Mouse (Mus musculus) forebrain, embryonic 15.5 days (tissue): ENCODE measurements at regions not wholly inside any gene's neighbourhood (a gene's known extent, or its start where the extent isn't known, plus 50 kb on each side); places are given as distances from the start of the nearest gene placed in this dataset.

Experiments used
- ATAC-seq: fragments of 200-750 bp; cut with Nextera tagmentation; replicated peaks from 2 replicates; pipeline ENCODE4 v1.8.0; 2017; ENCODE audit warnings: mild to moderate bottlenecking, moderate TSS enrichment, moderate library complexity
- H3K27ac ChIP-seq: fragments of 300-500 bp; sonication (generic); replicated peaks from 2 replicates; pipeline ENCODE4 v1.5.1; 2015; ENCODE audit warnings: mild to moderate bottlenecking, inconsistent platforms
- H3K27me3 ChIP-seq: fragments of 300-500 bp; sonication (generic); 2 replicates; pipeline ENCODE4 v1.6.1; 2015; ENCODE audit warnings: inconsistent platforms
- H3K36me3 ChIP-seq: fragments of 300-500 bp; sonication (generic); 2 replicates; pipeline ENCODE4 v1.6.1; 2015; ENCODE audit warnings: mild to moderate bottlenecking, inconsistent platforms
- H3K4me1 ChIP-seq: fragments of 300-500 bp; sonication (generic); 2 replicates; pipeline ENCODE4 v1.6.1; 2015; ENCODE audit warnings: inconsistent platforms
- H3K4me2 ChIP-seq: fragments of 300-500 bp; sonication (generic); replicated peaks from 2 replicates; pipeline ENCODE4 v1.6.1; 2015; ENCODE audit warnings: mild to moderate bottlenecking, inconsistent platforms
- H3K4me3 ChIP-seq: fragments of 300-500 bp; sonication (generic); 2 replicates; pipeline ENCODE4 v1.5.1; 2015; ENCODE audit warnings: mild to moderate bottlenecking, inconsistent platforms
- H3K9ac ChIP-seq: fragments of 300-500 bp; sonication (generic); replicated peaks from 2 replicates; pipeline ENCODE4 v1.6.1; 2015; ENCODE audit warnings: mild to moderate bottlenecking, inconsistent platforms
- H3K9me3 ChIP-seq: fragments of 300-500 bp; sonication (generic); 2 replicates; pipeline ENCODE4 v1.6.1; 2016; ENCODE audit warnings: inconsistent platforms
- WGBS: fragments of 180-500 bp; shearing (Covaris S2); methylation state at CpG from one replicate; pipeline ENCODE4 v1.1.7; 2015; ENCODE audit warnings: mixed read lengths; 5-methylcytosine and 5-hydroxymethylcytosine counted together

DNA sequence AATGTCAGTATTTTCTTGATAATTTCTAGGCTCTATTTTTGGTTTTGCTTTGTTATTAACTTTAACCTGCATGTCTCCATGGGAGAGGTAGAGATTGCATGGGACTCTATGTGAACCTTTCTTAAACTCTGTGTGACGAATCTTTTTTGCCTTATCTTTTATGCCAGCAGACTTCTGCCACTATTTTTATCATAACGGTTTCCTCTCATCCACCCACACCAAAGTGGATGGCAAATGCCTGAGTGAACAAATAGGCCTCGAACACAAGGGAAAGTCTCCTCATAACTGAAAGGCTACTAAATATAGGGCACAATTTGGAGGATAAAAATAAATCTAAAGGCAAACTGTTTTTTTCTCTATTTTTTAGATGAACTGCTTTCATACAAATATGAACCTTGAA lies 343.3 kb upstream of the Ctso start:
- Histone ChIP-seq H3K27ac (no peak overlapping the region), H3K4me1 (no peaks in the 10 kb centered on the region), H3K4me3 (no peak overlapping the region), H3K9ac (no peak overlapping the region), H3K27me3 (no peaks in the 10 kb centered on the region), H3K9me3 (no peaks in the 10 kb centered on the region), H3K36me3 (no peaks in the 10 kb centered on the region), H3K4me2 (no peak overlapping the region)
- 84% methylated on average over 3 of the region's 3 CpGs for WGBS
- ATAC-seq = no peak

DNA sequence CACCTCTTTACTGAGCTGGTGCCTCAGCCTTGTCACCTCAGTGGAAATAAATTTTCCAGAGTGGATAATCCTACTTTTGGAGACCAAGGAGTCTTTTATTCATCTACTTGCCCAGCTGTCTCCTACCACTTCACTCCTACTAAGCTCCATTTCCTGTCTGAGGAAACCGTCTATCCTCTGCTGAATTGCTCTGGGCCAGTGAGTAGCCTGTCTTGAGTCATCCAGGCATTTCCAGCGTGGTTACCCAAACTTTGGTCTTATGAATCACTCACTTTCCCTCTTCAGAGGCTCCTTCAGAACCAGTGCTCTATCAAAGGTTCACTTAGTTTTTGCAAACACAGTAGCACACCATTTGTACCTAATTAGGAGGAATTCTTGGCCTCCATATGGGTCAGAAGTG lies 303.2 kb upstream of the Ctso start:
- no peak for ATAC-seq
- no peak overlapping the region for H3K4me3 ChIP-seq
- no peak overlapping the region for H3K9ac ChIP-seq

DNA sequence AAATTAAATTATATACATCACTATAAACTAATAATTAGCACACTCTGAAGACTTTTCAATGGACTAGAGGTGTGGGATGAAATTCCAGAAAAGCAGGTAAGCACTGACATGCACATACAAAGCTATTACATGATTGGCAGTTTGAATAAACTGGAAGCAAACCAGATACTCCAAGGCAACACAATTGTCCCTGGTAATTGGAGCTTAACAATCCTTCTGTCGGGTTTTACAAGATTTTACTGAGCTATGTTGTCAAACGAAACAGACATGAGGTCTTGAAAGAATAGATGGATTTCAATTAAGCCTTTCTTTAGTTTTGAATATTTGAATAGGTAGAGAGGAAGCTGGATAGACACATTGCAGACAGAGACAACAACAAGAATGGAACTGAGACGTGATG lies 273.9 kb upstream of the Ctso start:
- ATAC-seq = no peak
- Histone ChIP-seq H3K36me3 (no peaks in the 10 kb centered on the region), H3K4me1 (peaks cover 13% of the 10 kb centered on the region), H3K4me2 (no peak overlapping the region), H3K9me3 (no peaks in the 10 kb centered on the region), H3K27me3 (no peaks in the 10 kb centered on the region), H3K4me3 (no peak overlapping the region), H3K9ac (no peak overlapping the region), H3K27ac (no peak overlapping the region)
- WGBS = 9% methylated on average over 3 of the region's 3 CpGs

More for the DNA sequence above, 303.2 kb upstream of the Ctso start:
- no peaks in the 10 kb centered on the region for H3K9me3 ChIP-seq
- H3K36me3 ChIP-seq = no peaks in the 10 kb centered on the region
- WGBS = 65% methylated on average over 2 of the region's 2 CpGs
- H3K27ac ChIP-seq = no peak overlapping the region
- H3K4me2 ChIP-seq = no peak overlapping the region
- no peaks in the 10 kb centered on the region for H3K4me1 ChIP-seq
- H3K27me3 ChIP-seq = no peaks in the 10 kb centered on the region

GRCm38 (mm10) chr3:81661620-81662019 lies 270.8 kb upstream of the Ctso start:
- no peaks in the 10 kb centered on the region for H3K9me3 ChIP-seq
- H3K4me3 ChIP-seq = no peak overlapping the region
- H3K4me1 ChIP-seq = peaks cover 15% of the 10 kb centered on the region
- H3K9ac ChIP-seq = no peak overlapping the region
- H3K4me2 ChIP-seq = no peak overlapping the region
- peak; percentile 74 for ATAC-seq
- H3K27me3 ChIP-seq = no peaks in the 10 kb centered on the region
- H3K36me3 ChIP-seq = no peaks in the 10 kb centered on the region
- no peak overlapping the region for H3K27ac ChIP-seq
- 7% methylated on average over 1 of the region's 1 CpGs for WGBS

GRCm38 (mm10) chr3:81666262-81666661 lies 266.1 kb upstream of the Ctso start:
- no peaks in the 10 kb centered on the region for H3K36me3 ChIP-seq
- 5% methylated on average over 2 of the region's 2 CpGs for WGBS
- no peak overlapping the region for H3K27ac ChIP-seq
- no peak for ATAC-seq
- no peaks in the 10 kb centered on the region for H3K9me3 ChIP-seq
- no peak overlapping the region for H3K4me2 ChIP-seq
- H3K9ac ChIP-seq = no peak overlapping the region
- H3K27me3 ChIP-seq = no peaks in the 10 kb centered on the region
- H3K4me1 ChIP-seq = peaks cover 9% of the 10 kb centered on the region
- H3K4me3 ChIP-seq = no peak overlapping the region

- ATAC-seq = no peak
- WGBS = 47% methylated on average over 1 of the region's 1 CpGs
- H3K9me3 ChIP-seq = no peaks in the 10 kb centered on the region
These were observed 255.8 kb upstream of the Ctso start for GRCm38 (mm10) chr3:81676570-81676969.

DNA sequence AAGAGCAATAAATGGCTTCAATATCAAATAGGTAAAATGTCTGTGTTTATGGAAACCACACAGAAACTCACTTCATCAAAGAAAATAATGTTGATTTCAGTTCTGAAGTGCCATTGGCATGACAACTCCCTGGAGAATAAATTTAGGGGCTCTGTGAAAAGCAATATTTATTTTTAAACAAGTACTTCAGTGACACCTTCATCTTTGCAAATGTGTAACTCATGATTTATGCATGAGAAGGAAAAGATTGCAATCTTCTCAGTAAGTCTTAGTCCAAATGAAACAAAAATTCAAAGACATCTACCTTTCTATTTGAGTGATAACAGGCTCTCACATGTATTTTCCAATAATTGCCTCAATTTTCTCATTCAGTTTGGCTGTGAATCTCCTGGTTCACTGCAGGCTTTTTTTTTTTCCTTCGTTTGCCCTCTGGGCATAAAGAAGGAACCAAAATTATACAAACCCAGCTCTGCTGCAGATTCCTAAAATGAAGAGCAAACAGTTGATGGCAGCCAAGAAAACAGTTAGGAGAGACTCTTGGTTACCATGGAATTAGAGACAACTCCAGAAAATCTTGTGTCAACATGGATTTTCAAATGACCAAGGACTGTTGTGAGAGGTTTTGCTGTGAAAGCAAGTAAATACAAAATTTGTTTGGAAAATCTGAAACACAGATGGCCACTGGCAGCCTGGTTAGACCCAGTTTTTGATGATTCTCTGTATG lies 230.3 kb upstream of the Ctso start:
- no peak for ATAC-seq
- H3K9me3 ChIP-seq = no peaks in the 10 kb centered on the region
- H3K4me3 ChIP-seq = no peak overlapping the region
- no peak overlapping the region for H3K27ac ChIP-seq
- H3K4me1 ChIP-seq = no peaks in the 10 kb centered on the region
- no peaks in the 10 kb centered on the region for H3K27me3 ChIP-seq
- H3K9ac ChIP-seq = no peak overlapping the region
- H3K36me3 ChIP-seq = no peaks in the 10 kb centered on the region
- no peak overlapping the region for H3K4me2 ChIP-seq
- WGBS = 27% methylated on average over 1 of the region's 1 CpGs

More at GRCm38 (mm10) chr3:81676570-81676969, 255.8 kb upstream of the Ctso start:
- H3K27me3 ChIP-seq = no peaks in the 10 kb centered on the region
- no peak overlapping the region for H3K27ac ChIP-seq
- no peaks in the 10 kb centered on the region for H3K36me3 ChIP-seq
- no peak overlapping the region for H3K4me2 ChIP-seq
- no peak overlapping the region for H3K9ac ChIP-seq
- no peak overlapping the region for H3K4me3 ChIP-seq
- no peaks in the 10 kb centered on the region for H3K4me1 ChIP-seq

GRCm38 (mm10) chr3:81718911-81719310 lies 213.5 kb upstream of the Ctso start:
- H3K27me3 ChIP-seq = no peaks in the 10 kb centered on the region
- H3K4me1 ChIP-seq = no peaks in the 10 kb centered on the region
- no peak overlapping the region for H3K4me2 ChIP-seq
- no peak overlapping the region for H3K4me3 ChIP-seq
- no peaks in the 10 kb centered on the region for H3K36me3 ChIP-seq
- no peak for ATAC-seq
- H3K27ac ChIP-seq = no peak overlapping the region
- H3K9ac ChIP-seq = no peak overlapping the region
- H3K9me3 ChIP-seq = no peaks in the 10 kb centered on the region
- 88% methylated on average over 1 of the region's 1 CpGs for WGBS

DNA sequence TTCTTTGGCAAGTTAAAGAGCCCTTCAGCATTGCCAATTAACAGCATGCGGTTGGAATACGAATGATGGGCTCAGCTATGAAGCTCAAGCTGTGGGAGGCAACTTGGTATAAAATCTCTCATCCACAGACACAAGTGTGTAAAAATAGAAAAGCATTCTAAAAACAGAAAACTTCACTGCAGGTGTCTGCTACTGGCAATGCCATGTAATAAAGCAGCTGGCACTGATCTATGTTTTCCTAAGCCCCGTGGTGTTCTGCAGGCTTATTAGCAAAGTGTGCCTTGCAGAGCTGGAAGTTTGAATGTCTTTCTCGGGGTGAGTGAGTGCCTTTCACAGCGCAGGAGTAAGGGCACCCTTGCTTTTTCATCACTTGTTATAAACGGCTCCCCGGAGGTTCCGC lies 196.9 kb upstream of the Ctso start:
- 49% methylated on average over 8 of the region's 8 CpGs for WGBS
- H3K9ac ChIP-seq = no peak overlapping the region
- peak; percentile 77 for ATAC-seq

DNA sequence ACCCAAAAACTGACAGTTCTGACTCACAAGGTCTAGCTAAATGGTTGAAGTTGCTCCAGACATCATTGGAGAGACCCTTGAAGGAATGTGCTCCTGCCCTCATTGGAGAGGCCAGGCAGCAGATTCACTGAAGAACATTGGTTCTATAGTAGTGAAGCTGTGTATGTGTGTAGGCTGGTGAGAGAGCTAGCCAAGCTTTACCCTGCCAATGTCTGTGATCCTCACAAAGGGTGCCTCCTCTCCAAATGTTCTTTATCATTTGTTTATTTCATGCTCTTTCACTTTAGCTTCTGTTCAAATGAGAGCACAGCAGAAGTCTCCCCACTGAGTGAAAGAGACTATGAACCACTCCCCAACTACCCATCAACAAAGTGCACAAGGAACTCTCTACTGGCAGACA lies 195.6 kb upstream of the Ctso start:
- Histone ChIP-seq H3K27me3 (no peaks in the 10 kb centered on the region), H3K9me3 (no peaks in the 10 kb centered on the region), H3K27ac (no peak overlapping the region), H3K4me2 (no peak overlapping the region), H3K9ac (no peak overlapping the region), H3K36me3 (no peaks in the 10 kb centered on the region), H3K4me1 (peaks cover 7% of the 10 kb centered on the region; the same call in 1 of the 2 replicates), H3K4me3 (no peak overlapping the region)
- ATAC-seq = no peak

More for the DNA sequence above, 196.9 kb upstream of the Ctso start:
- H3K27me3 ChIP-seq = no peaks in the 10 kb centered on the region
- H3K4me2 ChIP-seq = no peak overlapping the region
- peaks cover 7% of the 10 kb centered on the region; the same call in 1 of the 2 replicates for H3K4me1 ChIP-seq
- no peaks in the 10 kb centered on the region for H3K36me3 ChIP-seq
- H3K4me3 ChIP-seq = no peak overlapping the region
- no peak overlapping the region; the same call in 1 of the 2 replicates for H3K27ac ChIP-seq
- H3K9me3 ChIP-seq = no peaks in the 10 kb centered on the region

GRCm38 (mm10) chr3:81742124-81742523 lies 190.3 kb upstream of the Ctso start:
- H3K9ac ChIP-seq = no peak overlapping the region
- H3K4me2 ChIP-seq = no peak overlapping the region
- H3K27me3 ChIP-seq = no peaks in the 10 kb centered on the region
- no peaks in the 10 kb centered on the region for H3K4me1 ChIP-seq
- no peak overlapping the region for H3K4me3 ChIP-seq
- no peaks in the 10 kb centered on the region for H3K36me3 ChIP-seq
- H3K9me3 ChIP-seq = no peaks in the 10 kb centered on the region
- H3K27ac ChIP-seq = no peak overlapping the region
- no peak for ATAC-seq
- WGBS = 64% methylated on average over 5 of the region's 5 CpGs

DNA sequence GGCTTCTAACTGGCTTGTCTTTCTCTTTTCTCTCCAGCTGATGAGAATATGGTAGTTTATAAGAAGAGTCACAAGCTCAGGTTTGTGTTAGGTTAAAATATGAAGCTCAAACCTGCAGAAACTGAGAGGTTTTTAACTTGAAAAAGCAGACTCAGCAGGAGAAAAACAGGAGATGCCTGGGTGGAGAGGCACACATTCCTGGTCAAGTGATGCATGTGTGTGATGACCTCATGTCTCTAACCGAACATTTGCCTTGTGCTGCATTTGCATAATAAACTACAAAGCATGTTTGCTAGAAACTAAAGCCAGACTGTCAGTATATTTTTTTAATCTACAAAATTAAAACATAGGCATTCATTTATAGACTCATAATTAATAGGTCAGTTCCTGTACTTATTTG lies 182.2 kb upstream of the Ctso start:
- Histone ChIP-seq H3K27ac (no peak overlapping the region), H3K4me1 (no peaks in the 10 kb centered on the region), H3K4me3 (no peak overlapping the region), H3K4me2 (no peak overlapping the region), H3K36me3 (no peaks in the 10 kb centered on the region), H3K27me3 (no peaks in the 10 kb centered on the region), H3K9me3 (no peaks in the 10 kb centered on the region), H3K9ac (no peak overlapping the region)
- ATAC-seq = no peak
- 33% methylated on average over 1 of the region's 1 CpGs for WGBS

GRCm38 (mm10) chr3:81752955-81753354 lies 179.4 kb upstream of the Ctso start:
- ATAC-seq = no peak
- WGBS = 78% methylated on average over 4 of the region's 4 CpGs
- H3K27ac ChIP-seq = no peak overlapping the region

More at GRCm38 (mm10) chr3:81752955-81753354, 179.4 kb upstream of the Ctso start:
- Histone ChIP-seq H3K4me1 (no peaks in the 10 kb centered on the region), H3K4me2 (no peak overlapping the region), H3K4me3 (no peak overlapping the region), H3K36me3 (no peaks in the 10 kb centered on the region), H3K9me3 (no peaks in the 10 kb centered on the region), H3K9ac (no peak overlapping the region), H3K27me3 (no peaks in the 10 kb centered on the region)
